Mouse (Mus musculus) kidney, embryonic 15.5 days (tissue): Measurements from ENCODE around the gene Syvn1. TPM values are rescaled to one million over a fixed set of nuclear protein-coding genes. Genes with fewer than 3 reads are reported as not detected.
A peak's percentile ranks its signal among the peaks of the same experiment; 100 is the strongest.

Source experiments
- ATAC-seq: fragments of 200-750 bp; cut with Nextera tagmentation; replicated peaks from 2 replicates; pipeline ENCODE4 v1.8.0; 2017; ENCODE audit warnings: moderate TSS enrichment; ENCODE audit not compliant: low FRiP score
- H3K27ac ChIP-seq: fragments of 300-500 bp; sonication (generic); 2 replicates; pipeline ENCODE4 v1.5.1; 2015; ENCODE audit warnings: mild to moderate bottlenecking, inconsistent platforms
- H3K27me3 ChIP-seq: fragments of 300-500 bp; sonication (generic); 2 replicates; pipeline ENCODE4 v1.6.1; 2015; ENCODE audit warnings: inconsistent platforms
- H3K36me3 ChIP-seq: fragments of 300-500 bp; sonication (generic); 2 replicates; pipeline ENCODE4 v1.6.1; 2015; ENCODE audit warnings: inconsistent platforms
- H3K4me1 ChIP-seq: fragments of 300-500 bp; sonication (generic); 2 replicates; pipeline ENCODE4 v1.6.1; 2015; ENCODE audit warnings: inconsistent platforms
- H3K4me2 ChIP-seq: fragments of 300-500 bp; sonication (generic); 2 replicates; pipeline ENCODE4 v1.6.1; 2015; ENCODE audit warnings: moderate library complexity, mild to moderate bottlenecking, inconsistent platforms
- H3K4me3 ChIP-seq: fragments of 300-500 bp; sonication (generic); replicated peaks from 2 replicates; pipeline ENCODE4 v1.5.1; 2015; ENCODE audit warnings: mild to moderate bottlenecking, inconsistent platforms
- H3K9ac ChIP-seq: fragments of 300-500 bp; sonication (generic); 2 replicates; pipeline ENCODE4 v1.6.1; 2015; ENCODE audit warnings: mild to moderate bottlenecking, inconsistent platforms
- H3K9me3 ChIP-seq: fragments of 300-500 bp; sonication (generic); replicated peaks from 2 replicates; pipeline ENCODE4 v1.6.1; 2016; ENCODE audit warnings: inconsistent platforms
- WGBS: fragments of 180-500 bp; shearing (Covaris S2); methylation state at CpG from one replicate; pipeline ENCODE4 v1.1.7; 2015; ENCODE audit warnings: mixed read lengths; 5-methylcytosine and 5-hydroxymethylcytosine counted together
- polyA plus RNA-seq: library from polyadenylated mRNA; unstranded; fragments of >200 nt; fragmentation: Nextera tagmentation; extraction: Ambion mirVana; gene quantifications from 2 replicates; pipeline ENCODE4 v1.2.1, GENCODE M21; 2015

Syvn1 gene
- polyA plus RNA-seq, 1 experiment from 2014 or later: 35.6 TPM

GRCm38 (mm10) chr19:6061641-6062302 is 15.4 kb downstream of the Syvn1 start:
- peak overlapping the region; percentile 80 for H3K4me3 ChIP-seq
- peak; percentile 17; the same call in 1 of the 2 replicates for ATAC-seq
- peak overlapping the region; percentile 95 for H3K27ac ChIP-seq
- H3K9me3 ChIP-seq: no peaks in the 10 kb centered on the region
- H3K36me3 ChIP-seq: peaks cover 19% of the 10 kb centered on the region
- no peaks in the 10 kb centered on the region for H3K27me3 ChIP-seq
- H3K9ac ChIP-seq: peak overlapping the region; percentile 94
- H3K4me1 ChIP-seq: peaks cover 48% of the 10 kb centered on the region
- 2% methylated on average over 44 of the region's 44 CpGs for WGBS
- H3K4me2 ChIP-seq: peak overlapping the region; percentile 98

- Histone ChIP-seq H3K27ac (peak overlapping the region; percentile 95; the same call in 1 of the 2 replicates), H3K36me3 (peaks cover 19% of the 10 kb centered on the region), H3K4me2 (peak overlapping the region; percentile 98), H3K4me3 (peak overlapping the region; percentile 80), H3K4me1 (peaks cover 52% of the 10 kb centered on the region), H3K9ac (peak overlapping the region; percentile 94), H3K9me3 (no peaks in the 10 kb centered on the region), H3K27me3 (no peaks in the 10 kb centered on the region)
- no peak for ATAC-seq
- 47% methylated on average over 5 of the region's 5 CpGs for WGBS
Measured at GRCm38 (mm10) chr19:6062418-6062817, 16.0 kb downstream of the Syvn1 start.

GRCm38 (mm10) chr19:6063081-6063480 is 16.7 kb downstream of the Syvn1 start:
- peaks cover 19% of the 10 kb centered on the region for H3K36me3 ChIP-seq
- H3K9me3 ChIP-seq: no peaks in the 10 kb centered on the region
- no peak for ATAC-seq
- H3K4me1 ChIP-seq: peaks cover 58% of the 10 kb centered on the region
- no peak overlapping the region; the same call in 1 of the 2 replicates for H3K4me3 ChIP-seq
- WGBS: 90% methylated on average over 6 of the region's 6 CpGs
- no peaks in the 10 kb centered on the region for H3K27me3 ChIP-seq
- peak overlapping the region; percentile 98 for H3K4me2 ChIP-seq
- no peak overlapping the region for H3K27ac ChIP-seq
- no peak overlapping the region for H3K9ac ChIP-seq

- Histone ChIP-seq H3K27ac (peak overlapping the region; percentile 88), H3K9ac (peak overlapping the region; percentile 61), H3K4me2 (peak overlapping the region; percentile 95), H3K4me1 (peaks cover 49% of the 10 kb centered on the region), H3K9me3 (no peaks in the 10 kb centered on the region), H3K4me3 (peak overlapping the region; percentile 52), H3K27me3 (no peaks in the 10 kb centered on the region), H3K36me3 (peaks cover 31% of the 10 kb centered on the region)
- no peak for ATAC-seq
- 35% methylated on average over 5 of the region's 5 CpGs for WGBS
Measured at GRCm38 (mm10) chr19:6066571-6066970, 20.2 kb downstream of the Syvn1 start.

GRCm38 (mm10) chr19:6067011-6067723 is 20.8 kb downstream of the Syvn1 start:
- WGBS: under 1% methylated on average over 30 of the region's 30 CpGs
- peak overlapping the region; percentile 95 for H3K4me2 ChIP-seq
- peak; percentile 66 for ATAC-seq
- peak overlapping the region; percentile 52 for H3K4me3 ChIP-seq
- H3K27me3 ChIP-seq: no peaks in the 10 kb centered on the region
- H3K36me3 ChIP-seq: peaks cover 33% of the 10 kb centered on the region
- peaks cover 43% of the 10 kb centered on the region for H3K4me1 ChIP-seq
- peak overlapping the region; percentile 88 for H3K27ac ChIP-seq
- H3K9me3 ChIP-seq: no peaks in the 10 kb centered on the region
- peak overlapping the region; percentile 61 for H3K9ac ChIP-seq

- 7% methylated on average over 33 of the region's 33 CpGs for WGBS
- peak within 1 kb of the TSS; percentile 61 for H3K9ac ChIP-seq
- H3K36me3 ChIP-seq: peaks cover 37% of the 10 kb centered on the region
- ATAC-seq: peak; percentile 95
- no peaks in the 10 kb centered on the region for H3K27me3 ChIP-seq
- peak within 1 kb of the TSS; percentile 88 for H3K27ac ChIP-seq
- H3K9me3 ChIP-seq: no peaks in the 10 kb centered on the region
- peak within 1 kb of the TSS; percentile 95 for H3K4me2 ChIP-seq
- H3K4me1 ChIP-seq: peaks cover 36% of the 10 kb centered on the region
- peak within 1 kb of the TSS; percentile 52 for H3K4me3 ChIP-seq
Measured at GRCm38 (mm10) chr19:6067724-6068415, 21.5 kb downstream of the Syvn1 start, which contains the start of gene Tm7sf2. Tm7sf2 (minus strand) TSS chr19:6068373.

- H3K36me3 ChIP-seq: peaks cover 47% of the 10 kb centered on the region
- H3K4me2 ChIP-seq: no peak overlapping the region
- H3K27ac ChIP-seq: no peak overlapping the region
- no peaks in the 10 kb centered on the region for H3K27me3 ChIP-seq
- ATAC-seq: no peak
- H3K9me3 ChIP-seq: no peaks in the 10 kb centered on the region
- no peak overlapping the region for H3K4me3 ChIP-seq
- H3K9ac ChIP-seq: no peak overlapping the region
- 77% methylated on average over 4 of the region's 4 CpGs for WGBS
- peaks cover 29% of the 10 kb centered on the region for H3K4me1 ChIP-seq
Measured at GRCm38 (mm10) chr19:6068951-6069350, 22.6 kb downstream of the Syvn1 start.

GRCm38 (mm10) chr19:6069851-6070250 is 23.5 kb downstream of the Syvn1 start:
- Histone ChIP-seq H3K36me3 (peaks cover 55% of the 10 kb centered on the region), H3K4me3 (no peak overlapping the region), H3K9ac (no peak overlapping the region), H3K9me3 (no peaks in the 10 kb centered on the region), H3K4me2 (no peak overlapping the region), H3K27me3 (no peaks in the 10 kb centered on the region), H3K27ac (no peak overlapping the region), H3K4me1 (peaks cover 31% of the 10 kb centered on the region)
- no peak for ATAC-seq
- WGBS: 89% methylated on average over 10 of the region's 10 CpGs

- Histone ChIP-seq H3K27me3 (no peaks in the 10 kb centered on the region), H3K9me3 (no peaks in the 10 kb centered on the region), H3K4me3 (no peak overlapping the region), H3K9ac (no peak overlapping the region), H3K4me1 (peaks cover 40% of the 10 kb centered on the region), H3K36me3 (peaks cover 60% of the 10 kb centered on the region), H3K27ac (no peak overlapping the region), H3K4me2 (no peak overlapping the region)
- WGBS: 90% methylated on average over 31 of the region's 31 CpGs
- no peak for ATAC-seq
Measured at GRCm38 (mm10) chr19:6070571-6071250, 24.3 kb downstream of the Syvn1 start.

- 93% methylated on average over 19 of the region's 19 CpGs for WGBS
- no peak overlapping the region for H3K4me2 ChIP-seq
- no peak overlapping the region for H3K9ac ChIP-seq
- no peak overlapping the region for H3K27ac ChIP-seq
- H3K9me3 ChIP-seq: no peaks in the 10 kb centered on the region
- H3K27me3 ChIP-seq: no peaks in the 10 kb centered on the region
- H3K36me3 ChIP-seq: peaks cover 60% of the 10 kb centered on the region
- peaks cover 40% of the 10 kb centered on the region for H3K4me1 ChIP-seq
- H3K4me3 ChIP-seq: no peak overlapping the region
- no peak for ATAC-seq
Measured at GRCm38 (mm10) chr19:6071261-6071660, 24.9 kb downstream of the Syvn1 start.

GRCm38 (mm10) chr19:6073889-6074288 is 27.5 kb downstream of the Syvn1 start:
- H3K36me3 ChIP-seq: peaks cover 56% of the 10 kb centered on the region
- 87% methylated on average over 5 of the region's 5 CpGs for WGBS
- H3K27ac ChIP-seq: no peak overlapping the region

More at GRCm38 (mm10) chr19:6073889-6074288, 27.5 kb downstream of the Syvn1 start:
- Histone ChIP-seq H3K27me3 (no peaks in the 10 kb centered on the region), H3K4me1 (peaks cover 30% of the 10 kb centered on the region), H3K4me3 (no peak overlapping the region), H3K9ac (no peak overlapping the region), H3K4me2 (no peak overlapping the region), H3K9me3 (no peaks in the 10 kb centered on the region)
- no peak for ATAC-seq
